Mouse (Mus musculus) heart, postnatal 10 days (tissue): ENCODE measurements at regions not wholly inside any gene's neighbourhood (a gene's known extent, or its start where the extent isn't known, plus 50 kb on each side); places are given as distances from the start of the nearest gene placed in this dataset.
A peak's percentile ranks its signal among the peaks of the same experiment; 100 is the strongest.

ENCODE experiments used
- DNase-seq, 2 experiments: peaks; one replicate each; pipeline ENCODE4 v3.0.0; 2021
- intact Hi-C: fragments of 180-260 bp; cut with DNase I; formaldehyde crosslinking; loops from one replicate; pipeline ENCODE4 v1.15.1; 2025

DNA sequence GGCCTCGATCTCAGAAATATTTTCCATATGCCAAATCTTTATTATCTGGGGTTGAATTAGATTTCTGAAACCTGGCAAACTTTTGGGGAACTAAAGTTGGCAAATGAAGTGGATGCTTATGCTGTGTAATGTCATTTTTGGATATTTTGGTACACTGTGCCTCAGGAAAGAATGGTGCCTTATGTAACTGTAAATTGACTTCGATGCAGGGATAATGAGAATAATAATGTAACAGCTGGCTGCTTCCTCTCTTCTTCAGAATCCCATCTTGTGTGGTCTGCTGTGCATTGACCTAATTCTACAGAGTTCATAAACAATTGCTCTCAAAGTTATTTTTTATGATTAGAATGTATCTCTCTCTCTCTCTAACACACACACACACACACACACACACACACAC is 545.6 kb downstream of the Tfap2b start:
- intact Hi-C loops, result no loop called here
- DNase-seq, result no peak

DNA sequence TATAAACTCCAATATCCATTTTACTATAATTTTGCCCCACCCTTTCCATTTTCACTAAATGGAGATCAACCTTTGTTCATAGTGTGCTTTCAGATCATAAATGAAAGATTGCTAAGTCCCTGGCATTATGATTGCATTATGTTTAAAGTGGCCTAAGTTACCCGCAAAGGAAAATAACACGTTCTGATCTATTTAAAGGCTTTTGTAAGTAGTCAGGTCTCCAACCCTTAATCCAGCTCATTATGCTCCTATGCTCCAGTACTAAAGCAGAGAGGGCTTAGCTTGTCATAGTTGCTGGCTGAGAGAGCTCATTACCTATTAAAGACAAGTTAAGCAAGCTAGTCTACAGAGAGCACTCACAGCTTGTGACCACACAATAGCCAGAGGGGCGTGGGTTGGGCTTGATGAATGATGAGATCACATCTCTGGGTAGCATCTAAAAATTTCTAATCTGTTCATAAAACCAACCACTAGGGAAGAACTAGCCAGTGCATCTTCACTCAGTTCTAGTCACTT is 549.3 kb downstream of the Tfap2b start:
- DNase-seq, result no peak
- intact Hi-C loops, result no loop called here

DNA sequence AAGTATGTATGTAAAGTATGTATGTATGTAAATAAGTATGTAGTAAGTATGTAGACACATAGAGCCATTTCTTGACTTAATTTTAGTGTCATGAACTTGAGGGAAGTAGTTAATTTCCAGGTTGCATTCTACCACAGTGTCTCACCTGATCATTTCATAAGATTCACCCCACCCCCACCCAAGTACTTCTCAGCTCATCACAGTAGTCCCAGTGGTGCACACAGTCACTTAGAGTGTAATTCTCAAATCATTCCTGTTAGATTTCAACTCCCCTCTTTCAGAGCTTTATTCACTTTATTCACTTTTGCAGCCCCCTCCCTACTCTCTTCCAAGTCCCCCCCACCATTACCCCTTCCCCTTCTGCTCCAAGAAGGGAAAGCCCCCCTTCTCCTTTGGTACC is 558.2 kb downstream of the Tfap2b start:
- intact Hi-C loops, result no loop called here

DNA sequence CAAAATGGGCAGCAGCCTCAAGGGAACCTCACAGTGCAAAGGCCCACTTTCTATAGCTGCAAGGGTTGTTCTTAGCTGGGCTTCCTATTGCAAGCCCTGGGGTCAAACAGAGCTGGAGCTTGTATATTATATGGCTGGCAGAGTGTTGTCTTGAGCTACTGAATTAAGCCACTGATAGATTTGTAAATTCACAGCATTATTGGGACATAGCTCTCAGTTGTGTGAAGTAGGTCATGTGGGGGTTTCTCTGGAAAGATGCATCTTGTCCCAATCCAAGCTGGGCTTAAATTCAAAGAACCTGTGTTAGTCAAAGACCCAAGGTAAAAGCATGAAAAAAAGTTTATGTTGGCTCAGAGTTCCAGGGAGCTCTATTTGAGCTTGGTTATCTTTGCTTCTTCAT is 563.6 kb downstream of the Tfap2b start:
- intact Hi-C loops, result no loop called here
- no peak for DNase-seq

More for the DNA sequence above, 558.2 kb downstream of the Tfap2b start:
- DNase-seq, result no peak

DNA sequence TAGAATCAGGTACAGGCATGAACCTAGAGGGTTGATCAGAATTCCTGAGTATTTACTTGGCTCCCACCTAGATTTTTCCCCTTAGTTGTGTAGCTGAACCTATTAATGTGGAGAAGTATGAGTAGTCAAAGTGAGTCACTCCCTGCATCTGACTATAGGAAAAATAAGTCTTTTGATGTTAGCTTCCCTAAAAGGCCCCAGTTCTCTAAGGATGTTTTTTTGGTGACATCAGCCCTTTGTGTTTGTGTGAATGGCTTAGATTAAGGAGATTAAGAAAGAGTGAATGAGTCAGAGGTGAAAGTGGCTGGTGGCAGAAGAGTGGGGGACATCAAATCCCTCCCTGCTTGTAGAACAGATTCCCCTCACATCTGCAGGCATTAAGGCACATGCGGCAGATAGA is 565.8 kb downstream of the Tfap2b start:
- no peak for DNase-seq
- intact Hi-C loops, result no loop called here

DNA sequence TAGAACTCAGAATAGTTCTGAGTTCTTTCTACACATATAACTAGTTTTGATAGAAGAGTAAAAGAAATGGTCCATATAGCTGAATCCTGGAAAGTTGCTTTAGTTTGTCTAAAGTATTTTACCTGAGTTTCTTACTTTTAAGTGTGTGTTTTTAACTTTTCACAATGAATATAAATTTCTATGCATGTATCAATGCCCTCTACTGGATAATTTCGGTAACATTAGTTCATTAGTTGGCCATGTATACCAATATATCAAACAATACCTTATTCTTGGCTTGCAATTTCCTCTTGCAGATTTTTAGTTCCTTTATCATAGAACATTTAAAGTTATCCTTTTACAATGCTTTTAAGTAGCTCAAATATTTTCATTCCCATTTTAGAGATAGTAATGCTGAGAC is 568.8 kb downstream of the Tfap2b start:
- intact Hi-C loops, result no loop called here
- DNase-seq, result no peak

DNA sequence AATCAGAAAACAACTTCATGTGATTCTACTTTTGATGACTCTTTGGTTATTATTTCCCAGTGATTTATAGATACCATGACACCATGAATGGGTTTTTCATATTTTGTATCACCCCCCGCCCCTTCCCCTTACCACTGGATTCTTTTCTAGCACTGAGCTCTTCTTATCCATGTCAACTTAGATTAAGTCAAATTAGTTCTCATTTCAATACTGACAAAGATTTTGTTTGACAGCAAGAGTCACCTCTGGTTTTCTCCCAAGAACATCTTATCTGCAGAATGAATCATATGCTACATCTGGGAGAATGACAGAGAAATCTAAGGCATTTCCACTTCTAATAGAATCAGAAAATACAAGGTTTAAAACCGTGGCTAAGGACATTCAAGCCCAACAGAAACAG is 578.3 kb downstream of the Tfap2b start:
- intact Hi-C loops, result no loop called here
- no peak for DNase-seq

DNA sequence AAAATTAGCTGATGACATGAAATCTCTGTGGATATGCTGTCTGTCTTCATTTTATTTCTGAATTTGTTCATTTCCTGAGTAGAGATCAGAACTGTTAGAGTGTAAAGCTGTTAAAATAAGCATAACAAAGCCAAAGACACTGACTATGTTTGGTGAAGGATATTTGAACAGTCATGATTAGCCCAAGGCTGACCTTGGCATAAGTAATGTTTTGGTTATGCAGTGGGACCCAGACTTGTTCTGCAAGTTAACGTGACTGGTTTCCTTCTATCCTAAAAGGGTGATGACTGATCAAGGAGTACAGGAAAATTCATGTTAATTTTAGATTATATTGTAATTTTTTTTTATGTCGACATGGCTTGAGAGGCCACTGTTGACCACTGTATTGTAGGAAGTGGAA is 585.4 kb downstream of the Tfap2b start:
- intact Hi-C loops, result no loop called here
- DNase-seq, result no peak

DNA sequence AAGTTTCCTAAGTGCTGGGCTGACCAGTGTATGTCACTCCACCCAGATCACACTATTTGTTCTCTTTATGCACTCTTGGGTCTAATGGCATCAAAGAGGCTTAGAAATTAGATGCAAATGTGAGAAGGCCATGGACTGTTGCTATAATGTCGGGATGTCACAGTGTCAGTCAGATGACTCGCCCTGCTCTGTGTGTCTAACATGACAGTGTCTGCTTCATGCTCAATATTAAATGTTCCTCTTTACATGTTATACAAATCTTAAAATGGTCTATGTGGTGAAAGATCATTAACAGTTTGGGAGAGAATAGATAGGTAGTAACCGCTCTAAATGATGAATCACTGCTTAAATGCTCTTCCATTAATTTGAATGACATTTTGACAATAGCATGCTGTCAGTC is 617.2 kb downstream of the Tfap2b start:
- DNase-seq, result no peak
- intact Hi-C loops, result no loop called here

DNA sequence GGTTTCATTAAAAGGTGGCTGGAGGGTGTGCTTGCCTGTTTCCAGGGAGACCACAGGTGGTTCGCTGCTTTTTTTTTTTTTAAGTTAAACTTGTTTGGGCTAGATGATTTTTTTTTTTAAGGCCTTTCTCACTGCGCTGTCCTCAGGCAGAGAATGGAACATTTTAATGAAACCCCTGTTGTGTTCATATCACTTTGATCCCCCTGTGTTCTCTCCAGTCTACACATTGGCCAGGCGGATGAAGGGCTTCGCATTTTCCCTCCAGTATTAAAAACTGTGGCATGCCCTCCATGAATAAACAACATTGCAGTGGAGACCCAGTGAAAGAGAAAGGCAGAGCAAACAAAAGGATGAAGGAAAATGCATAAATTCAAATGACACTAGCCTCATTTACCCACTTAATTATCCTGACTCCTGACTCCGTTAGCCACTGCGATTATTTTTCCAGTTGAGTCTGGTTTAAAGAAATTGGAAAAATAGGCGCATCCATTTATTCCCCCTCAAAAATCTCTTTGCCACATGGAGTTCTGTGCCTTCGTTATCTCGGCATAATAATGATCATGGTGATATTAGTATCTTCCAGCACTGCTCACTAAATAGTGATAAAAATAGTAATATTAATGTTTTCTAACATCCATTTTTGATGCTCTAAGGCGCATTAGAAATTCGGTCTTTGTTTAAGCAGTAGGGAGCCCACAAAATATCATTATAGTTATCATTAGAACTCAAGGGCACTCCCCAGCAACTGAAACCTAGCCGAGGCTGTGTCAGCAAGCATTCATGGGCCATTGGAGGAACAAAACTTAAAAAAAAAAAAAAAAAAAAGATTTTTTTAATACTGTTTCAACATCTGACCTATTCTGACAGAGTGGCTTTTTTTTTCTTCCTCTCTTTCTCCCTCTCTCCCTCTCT is 618.0 kb downstream of the Tfap2b start:
- no peak for DNase-seq
- intact Hi-C loops, result no loop called here

DNA sequence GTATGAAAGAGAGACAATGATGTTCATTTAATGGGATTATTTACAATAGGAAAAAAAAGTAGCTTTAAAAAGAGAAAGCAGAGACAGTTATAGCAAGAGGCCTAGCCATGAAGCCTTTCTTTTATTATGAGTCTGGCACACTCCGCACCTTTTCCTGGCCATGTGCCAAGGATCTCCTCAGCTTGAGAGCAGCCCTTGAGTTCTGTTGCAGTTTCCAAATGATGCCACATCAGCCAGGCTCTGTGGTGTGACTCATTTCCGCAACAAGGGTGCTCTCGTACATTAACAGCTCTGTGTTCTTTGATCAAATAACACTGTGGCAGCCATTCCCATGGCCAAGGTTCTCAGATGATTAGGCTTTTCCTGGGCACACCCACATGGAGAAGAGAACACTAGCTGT is 641.2 kb downstream of the Tfap2b start:
- DNase-seq, result peak; percentile 26 to 40
- intact Hi-C loops, result no loop called here

DNA sequence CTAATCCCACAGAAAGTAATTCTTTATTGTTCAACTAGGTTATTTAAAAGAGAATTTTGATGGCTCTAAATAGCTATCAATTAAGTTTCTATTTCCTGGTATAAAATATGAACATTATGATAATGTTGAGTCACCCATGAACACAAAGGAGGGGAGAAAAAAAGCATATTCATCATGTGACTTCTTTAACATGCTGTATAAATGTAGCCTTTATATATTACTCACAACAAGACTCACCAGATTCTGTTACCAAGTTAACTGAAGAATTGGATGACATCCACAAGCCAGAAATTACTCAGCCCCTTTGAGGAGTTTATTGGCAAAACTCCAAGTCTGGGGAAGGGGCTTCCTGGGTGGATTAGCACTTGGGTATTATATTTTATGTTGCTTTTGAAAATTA is 648.5 kb downstream of the Tfap2b start:
- no peak for DNase-seq
- intact Hi-C loops, result no loop called here

DNA sequence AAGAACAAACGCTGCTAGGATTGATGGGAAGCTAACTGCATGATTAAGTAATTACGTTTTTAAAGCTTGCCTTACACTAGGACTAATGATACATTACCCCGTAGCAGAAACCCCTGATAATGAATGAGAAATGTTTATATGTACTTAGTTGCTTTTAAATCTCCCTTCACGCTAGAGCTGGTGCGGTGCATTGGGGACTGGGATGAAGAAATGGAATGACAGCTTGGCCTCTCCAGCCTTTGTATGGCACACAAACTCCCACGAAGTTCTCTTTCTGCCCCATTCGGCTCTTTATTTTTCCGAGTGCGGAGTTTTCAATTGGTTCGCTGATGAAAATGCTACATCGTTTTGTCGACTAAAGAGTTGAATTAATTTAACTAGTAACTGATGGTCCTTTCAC is 659.8 kb downstream of the Tfap2b start:
- no peak for DNase-seq
- intact Hi-C loops, result no loop called here

DNA sequence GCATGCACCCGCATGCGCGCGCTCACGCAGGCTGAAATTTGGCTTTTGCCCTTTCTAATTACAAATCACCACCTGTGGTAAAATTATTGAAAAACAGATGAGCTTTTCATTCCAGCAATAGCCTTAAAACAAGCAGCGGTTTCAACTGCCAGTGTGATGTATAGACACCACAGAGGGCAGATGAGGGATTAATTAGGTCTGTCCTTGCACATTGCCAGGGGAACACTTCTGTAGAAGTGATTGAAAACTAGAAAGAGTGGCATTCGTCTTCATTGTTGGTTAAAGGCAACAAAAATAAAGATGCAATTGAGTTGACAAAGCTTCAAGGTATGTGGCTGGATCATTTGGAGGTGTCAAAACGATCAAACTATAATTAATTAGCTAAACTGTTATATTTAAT is 672.5 kb downstream of the Tfap2b start:
- intact Hi-C loops, result no loop called here
- DNase-seq, result no peak

DNA sequence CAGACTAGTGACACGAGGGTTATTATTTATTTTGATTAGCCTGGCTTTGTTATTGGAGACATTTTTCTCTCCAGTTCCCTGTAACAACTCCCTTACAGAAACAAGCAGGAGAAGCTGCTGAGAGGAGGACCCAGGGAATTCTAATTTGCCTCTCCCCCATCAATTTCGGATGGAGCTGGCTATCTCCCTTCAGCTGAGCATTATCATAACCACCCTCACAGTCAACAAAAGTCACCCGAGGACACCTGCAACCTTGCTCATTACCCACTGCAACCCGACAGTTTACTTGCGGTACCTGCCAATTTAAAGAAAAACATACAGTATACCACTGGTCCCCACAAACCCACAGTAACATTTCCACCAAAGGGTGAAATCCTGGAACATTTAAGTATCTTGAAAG is 690.7 kb downstream of the Tfap2b start:
- intact Hi-C loops, result no loop called here
- no peak for DNase-seq

DNA sequence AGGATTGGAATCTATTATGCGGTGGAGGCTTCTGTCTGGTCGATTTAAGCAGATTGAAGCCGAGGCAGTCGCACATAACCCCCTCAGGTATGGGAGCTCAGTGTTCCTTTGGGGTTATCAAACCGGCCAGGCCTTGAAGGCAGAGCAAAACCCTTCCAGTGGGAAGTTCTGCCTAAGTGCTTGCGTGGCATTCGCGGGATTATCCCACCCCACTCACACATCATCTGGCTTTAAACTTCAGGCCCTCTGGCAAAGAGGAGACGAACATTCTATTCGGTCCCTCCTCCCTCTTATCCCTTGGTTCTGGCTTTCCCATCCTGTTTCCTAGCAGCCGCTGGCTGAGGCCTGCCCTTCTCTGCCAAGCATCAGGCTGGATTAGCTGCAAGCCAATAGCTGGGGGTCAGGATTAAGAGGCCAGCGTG is 691.2 kb downstream of the Tfap2b start:
- no peak for DNase-seq
- intact Hi-C loops, result no loop called here

DNA sequence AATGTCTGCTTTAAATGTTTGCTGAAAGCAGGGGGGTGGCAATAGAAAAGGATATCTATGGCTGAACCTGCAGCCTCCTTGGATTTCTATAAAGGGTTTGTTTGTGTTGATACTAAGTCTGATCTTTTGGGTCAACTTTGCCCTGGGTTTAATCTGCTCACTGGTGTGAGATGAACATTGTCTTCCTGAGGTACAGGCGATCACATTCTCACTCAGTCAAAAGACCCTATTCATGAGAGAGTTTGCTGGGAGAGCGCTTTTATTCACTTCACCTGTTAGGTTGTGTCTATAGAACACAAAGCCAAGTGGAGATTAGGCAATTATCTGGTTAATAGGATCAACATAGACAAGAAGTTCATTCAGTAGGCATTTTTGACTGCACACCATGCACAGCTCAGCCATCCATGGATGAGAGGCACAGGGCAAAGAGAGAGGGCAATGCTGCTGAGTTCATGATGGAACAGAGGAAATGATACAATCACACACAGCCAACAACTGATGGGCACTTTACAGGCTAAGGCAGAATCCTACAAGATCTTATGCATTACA is 692.3 kb downstream of the Tfap2b start:
- no peak for DNase-seq
- intact Hi-C loops, result no loop called here

DNA sequence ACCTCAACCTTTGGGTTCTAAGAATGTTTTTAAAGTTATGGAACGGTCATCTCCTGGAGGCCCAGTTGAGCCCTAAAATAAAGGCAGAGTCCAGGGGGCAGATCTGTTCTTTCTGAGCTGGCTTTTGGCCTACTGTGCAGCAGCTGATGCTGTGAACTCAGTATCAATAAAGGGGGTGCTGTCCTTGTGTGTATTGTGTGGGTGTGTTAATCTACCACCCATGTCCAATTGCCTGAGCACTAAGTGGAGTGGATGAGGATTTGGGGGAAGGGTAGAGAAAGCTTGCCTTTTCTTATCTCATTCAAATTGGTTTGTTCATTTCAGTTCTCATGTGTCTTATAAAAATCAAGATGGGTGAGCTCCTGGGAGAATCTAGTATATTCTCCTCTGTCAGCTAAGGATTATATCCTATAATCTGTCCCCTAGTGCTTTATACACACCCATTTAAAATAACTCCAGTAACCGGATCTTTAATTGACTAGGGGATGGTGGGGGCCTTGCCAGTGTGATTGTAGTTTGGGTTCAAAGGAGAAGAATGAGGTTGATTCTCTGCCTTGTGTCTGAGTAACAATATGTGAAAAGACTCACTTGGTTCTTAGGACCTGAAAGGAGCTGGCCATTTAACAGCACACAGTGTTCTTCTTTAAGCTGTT is 703.6 kb downstream of the Tfap2b start:
- intact Hi-C loops, result no loop called here
- DNase-seq, result no peak

DNA sequence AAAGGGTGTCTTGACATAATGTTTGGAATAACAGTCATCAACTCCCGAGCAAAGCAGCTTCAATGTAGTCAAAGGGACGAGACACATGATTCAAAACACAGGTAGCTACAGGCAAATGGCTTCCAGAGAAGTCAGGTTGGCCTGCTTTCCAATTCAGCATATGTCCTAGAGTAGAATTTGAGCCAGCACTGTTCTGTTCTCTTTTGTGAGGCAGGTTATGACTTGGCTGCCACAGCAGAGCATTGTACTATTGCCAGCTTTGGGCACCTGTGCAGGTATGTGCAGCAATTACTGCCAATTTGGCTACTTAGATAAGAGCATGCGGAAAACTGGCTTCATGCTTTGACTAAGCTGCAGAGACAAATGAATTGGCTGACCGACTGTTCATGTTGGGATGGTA is 699.1 kb downstream of the Pkhd1 start:
- intact Hi-C loops, result no loop called here
- DNase-seq, result no peak

DNA sequence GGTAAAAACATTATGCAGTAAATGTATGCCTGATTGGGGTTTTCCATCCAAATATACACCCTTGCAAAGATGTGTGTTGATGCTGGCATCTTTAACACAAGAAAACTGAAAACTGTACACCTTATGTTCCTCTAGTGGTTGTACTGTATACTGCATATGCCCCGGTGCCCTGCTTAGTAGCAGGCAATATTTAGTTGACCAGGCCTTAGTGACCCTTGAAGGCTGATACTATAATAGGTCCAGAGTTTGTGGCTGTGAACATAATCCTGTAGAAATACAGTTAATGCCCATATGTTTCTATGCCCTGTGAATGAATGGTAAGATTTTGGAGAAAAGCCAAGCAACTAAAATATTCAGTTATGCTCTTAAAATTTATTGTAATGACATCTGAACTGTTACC is 690.7 kb downstream of the Pkhd1 start:
- intact Hi-C loops, result no loop called here
- no peak for DNase-seq

DNA sequence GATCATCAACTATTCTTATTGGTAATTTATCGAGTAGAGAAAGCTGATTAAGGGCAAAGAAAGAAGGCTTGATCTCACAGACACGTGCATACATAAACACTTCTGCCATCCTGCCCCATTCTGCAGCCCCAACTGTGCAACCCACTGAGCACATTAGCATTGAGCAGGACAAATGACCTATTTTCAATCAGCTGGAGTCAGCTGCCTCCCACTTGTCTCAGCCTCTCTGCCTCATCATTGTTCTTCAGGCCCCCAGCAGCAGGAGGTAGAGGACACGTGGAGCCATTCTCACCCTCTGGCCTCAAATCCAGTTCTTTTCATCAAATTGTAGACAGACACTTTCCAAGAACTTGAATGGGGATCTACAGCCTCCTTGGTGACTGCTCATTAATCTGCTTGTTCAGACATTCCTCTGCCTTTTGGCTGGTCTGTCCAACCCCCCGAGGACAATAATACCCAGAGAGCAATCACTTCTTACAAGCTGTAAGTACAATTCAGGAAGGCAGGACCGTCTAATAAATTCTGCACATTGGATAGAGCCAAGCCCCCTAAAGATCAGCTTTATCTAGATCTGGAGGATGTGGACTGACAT is 690.0 kb downstream of the Pkhd1 start:
- DNase-seq, result no peak
- intact Hi-C loops, result no loop called here
